Mouse (Mus musculus) fat pad, adult 2 months (tissue): Measurements from ENCODE around the gene Slc7a11.

Source experiments
- DNase-seq: peaks from one replicate; pipeline ENCODE4 v3.0.0-alpha.2; 2011; ENCODE audit warnings: low read depth, low spot score; ENCODE audit errors: extremely low read depth

Gene Slc7a11

GRCm38 (mm10) chr3:50307339-50308327, 135.8 kb downstream of the Slc7a11 start:
- no peak for DNase-seq

GRCm38 (mm10) chr3:50306334-50306733, 137.1 kb downstream of the Slc7a11 start:
- DNase-seq, result no peak

DNA sequence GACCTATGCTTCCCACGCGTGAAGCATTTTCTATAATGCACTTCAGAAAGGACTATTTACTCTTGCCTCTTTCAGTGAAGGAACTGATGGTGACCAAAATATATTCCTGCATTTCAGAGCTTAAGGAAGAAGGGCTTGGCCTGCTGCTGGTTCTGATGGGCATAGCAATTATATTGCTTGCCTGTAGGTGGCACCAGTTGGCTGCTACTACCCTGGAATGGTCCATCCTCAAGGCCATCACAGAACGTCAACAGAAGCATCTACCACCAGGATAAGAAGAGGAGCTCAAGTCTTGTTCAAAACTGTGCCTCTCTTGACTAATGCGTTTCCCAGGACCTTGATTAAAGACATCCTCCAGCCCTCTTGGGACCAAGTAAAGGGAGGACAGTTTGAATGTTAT, 139.3 kb downstream of the Slc7a11 start:
- no peak for DNase-seq

- DNase-seq, result no peak
These were observed 140.8 kb downstream of the Slc7a11 start for GRCm38 (mm10) chr3:50302648-50303047.

DNA sequence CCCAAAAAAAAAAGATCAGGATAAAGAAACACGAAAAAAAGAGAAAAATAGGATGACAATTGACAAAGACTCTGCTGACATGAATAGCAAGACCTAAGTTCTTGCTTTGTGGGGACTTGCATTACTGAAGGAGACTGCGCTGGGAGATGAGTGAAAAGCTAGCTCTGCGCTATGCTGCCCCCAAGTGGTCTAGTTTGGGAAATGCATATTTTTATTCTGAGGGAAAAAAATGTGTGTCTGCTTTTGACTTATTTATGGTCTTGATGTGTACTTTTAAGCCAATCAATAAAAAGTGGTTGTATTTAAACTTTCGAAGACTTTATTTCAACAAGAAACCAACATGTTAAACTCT, 142.5 kb downstream of the Slc7a11 start:
- no peak for DNase-seq

DNA sequence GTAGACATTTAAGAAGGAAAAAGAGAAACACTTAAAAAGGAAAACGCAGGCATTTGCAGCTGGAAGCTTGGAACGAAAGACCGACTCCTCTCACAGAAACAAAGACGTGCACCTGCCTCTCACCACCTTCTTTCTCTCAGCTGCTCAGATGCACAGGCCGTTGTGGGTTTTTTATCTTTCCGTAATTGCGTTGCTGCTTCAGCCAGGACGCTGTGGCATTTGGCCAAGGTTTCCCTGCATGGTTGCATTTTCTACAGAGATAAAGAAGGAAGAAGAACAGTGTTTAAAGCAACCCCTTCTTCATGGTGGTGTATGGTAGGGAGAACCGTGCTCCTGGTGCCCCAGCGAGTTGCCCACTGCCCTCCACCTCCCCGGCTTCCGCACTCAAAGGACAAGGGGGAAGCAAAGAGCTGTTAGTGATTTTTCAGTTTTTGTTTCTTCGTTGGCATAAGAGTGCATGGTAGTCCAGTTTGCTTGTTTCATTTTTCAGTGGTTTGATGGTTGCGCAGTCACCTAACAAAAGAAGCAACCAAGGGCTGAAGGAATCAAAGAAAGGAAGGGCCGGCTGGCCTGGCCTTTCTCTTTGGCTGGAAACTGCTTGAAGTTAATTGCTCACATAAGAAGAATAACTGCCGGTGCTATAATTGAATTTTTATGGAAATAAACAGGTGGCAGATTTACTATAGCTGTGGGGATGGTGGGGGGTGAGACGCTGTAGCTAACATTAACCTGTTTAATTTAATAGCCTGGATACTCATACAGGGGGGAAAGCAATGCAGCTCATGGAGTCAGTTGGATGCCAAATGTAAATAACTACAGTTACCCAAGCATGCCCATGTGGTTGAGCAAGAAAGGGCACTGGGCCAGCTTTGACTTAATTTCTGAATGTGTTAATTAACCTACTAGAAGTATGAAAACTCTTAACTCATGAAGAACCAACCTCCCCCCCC, 143.1 kb downstream of the Slc7a11 start:
- no peak for DNase-seq

DNA sequence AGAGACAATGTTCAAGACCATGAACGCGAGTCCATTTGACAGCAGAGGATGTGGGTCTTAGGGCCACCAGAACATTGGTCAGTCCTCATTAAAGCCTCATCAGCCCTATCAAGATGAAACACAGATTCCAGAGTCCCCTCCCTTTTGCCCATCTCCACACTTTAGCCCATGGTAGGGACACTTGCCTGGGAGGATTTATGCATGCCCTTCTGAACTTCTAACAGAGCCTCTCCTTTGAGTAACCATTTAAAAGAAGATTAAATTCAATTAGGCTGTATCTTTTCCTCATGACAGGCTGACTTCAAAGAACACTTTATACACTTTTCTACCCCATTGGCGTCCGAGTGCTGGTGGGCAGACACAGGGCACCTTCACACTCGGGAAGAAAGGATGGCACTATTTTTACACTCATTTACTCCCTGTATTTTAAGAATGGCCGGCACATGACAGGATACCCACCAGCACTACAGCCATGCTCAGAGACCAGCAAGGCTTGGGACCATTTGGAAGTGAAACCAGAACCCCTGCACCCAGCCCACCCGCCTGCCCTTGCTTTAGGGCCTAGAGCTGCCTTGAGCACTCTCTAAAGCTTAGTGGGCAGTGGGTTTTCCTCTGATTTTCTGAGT, 144.9 kb downstream of the Slc7a11 start:
- DNase-seq, result no peak

DNA sequence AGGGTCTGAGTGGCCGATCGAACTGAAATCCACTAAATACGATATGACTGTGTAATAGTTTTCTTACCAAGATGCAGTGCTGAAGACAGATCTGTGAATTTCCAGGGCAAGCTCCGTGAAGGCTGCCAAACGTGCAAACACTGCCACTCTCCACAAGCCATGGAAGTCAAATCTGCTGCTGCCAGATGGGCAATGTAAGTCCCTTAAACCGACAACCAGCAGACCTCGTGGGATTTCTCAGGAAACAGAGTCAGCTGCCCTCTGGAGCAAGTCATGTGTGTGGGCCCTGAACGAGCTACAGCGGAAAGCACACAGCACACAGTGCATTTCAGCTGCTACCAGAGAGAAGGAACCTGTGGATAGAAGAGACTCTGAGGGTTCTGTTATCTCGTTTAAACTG, 146.5 kb downstream of the Slc7a11 start:
- DNase-seq, result no peak

DNA sequence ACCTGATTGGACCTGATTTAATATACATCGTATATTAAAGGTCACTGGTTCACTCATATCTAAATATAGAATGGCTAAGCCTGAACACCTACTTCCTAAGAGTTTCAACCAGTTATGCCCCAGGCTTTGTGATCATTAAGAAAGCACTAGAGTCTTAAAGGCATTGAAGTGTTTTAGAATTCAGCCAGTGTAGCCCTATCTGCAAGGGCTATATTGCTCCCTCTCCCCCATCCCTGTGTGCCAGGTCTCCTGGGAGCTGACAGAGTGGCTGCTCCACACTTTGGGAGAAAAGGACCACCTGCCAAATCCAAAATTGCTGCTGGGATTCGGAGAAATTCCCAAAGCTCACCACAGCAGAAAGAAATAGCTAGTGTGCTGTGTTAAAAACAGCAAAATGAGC, 168.4 kb downstream of the Slc7a11 start:
- no peak for DNase-seq

DNA sequence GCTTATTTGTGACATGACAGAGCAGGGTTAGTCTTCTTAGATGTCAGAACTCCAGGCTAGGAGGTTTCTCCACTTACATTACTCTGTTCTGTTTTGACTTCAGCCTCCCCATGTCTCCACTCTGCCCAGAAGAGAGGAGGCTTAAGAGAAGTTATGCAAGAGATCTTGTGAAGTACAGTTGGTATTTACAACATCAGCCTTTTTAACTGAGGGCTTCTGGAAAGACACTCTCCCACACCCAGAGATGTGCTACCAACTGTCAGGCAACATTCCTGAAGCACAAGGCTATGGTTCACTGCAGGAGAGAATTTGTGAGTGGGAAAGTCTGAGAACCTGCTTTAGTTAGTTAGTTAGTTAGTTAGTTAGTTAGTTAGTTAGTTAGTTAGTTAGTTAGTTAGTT, 171.2 kb downstream of the Slc7a11 start:
- peak; percentile 31 for DNase-seq

GRCm38 (mm10) chr3:50269680-50270079, 173.7 kb downstream of the Slc7a11 start:
- DNase-seq, result no peak

- DNase-seq, result no peak
These were observed 180.8 kb downstream of the Slc7a11 start for GRCm38 (mm10) chr3:50262547-50263087.

DNA sequence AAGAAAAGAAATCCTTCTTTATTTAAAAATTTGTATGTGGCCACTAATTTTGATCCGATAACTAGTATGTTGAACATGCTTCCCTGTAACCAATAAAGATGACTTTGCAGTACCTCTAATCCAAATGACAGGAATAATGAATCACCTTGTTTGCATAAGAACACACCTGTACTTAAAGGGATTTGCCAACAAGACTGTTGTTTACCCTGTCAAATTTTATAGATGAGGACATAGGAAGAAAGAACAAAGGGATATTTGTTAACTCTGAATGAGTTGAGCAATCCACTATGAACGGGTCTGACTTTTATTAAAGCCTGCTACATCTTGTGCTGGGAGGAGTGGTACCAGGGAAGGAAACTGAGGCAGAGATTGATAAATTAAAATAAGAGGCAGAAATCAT, 181.3 kb downstream of the Slc7a11 start:
- DNase-seq, result peak; percentile 82

DNA sequence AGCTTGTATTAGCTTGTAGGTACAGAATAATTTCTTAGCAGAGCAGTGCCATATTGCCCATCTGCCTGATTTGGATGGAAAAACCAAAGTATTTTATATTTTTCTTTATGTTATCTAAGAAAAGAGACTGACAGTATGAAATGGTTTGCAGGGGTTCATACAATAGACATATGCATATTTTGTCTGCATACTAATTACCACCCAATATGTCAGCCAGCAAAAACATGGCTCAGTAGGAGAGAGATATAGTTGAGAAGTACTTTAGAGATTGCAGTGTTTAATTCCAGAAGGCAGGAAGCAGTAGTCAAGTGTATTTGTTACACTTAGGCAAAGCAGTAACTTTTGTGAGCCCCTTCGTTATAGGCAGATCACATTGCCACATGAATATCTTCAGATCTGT, 182.7 kb downstream of the Slc7a11 start:
- DNase-seq, result no peak

- DNase-seq, result no peak
These were observed 184.6 kb downstream of the Slc7a11 start for GRCm38 (mm10) chr3:50258852-50259251.

GRCm38 (mm10) chr3:50249598-50250300, 193.7 kb downstream of the Slc7a11 start:
- no peak for DNase-seq

GRCm38 (mm10) chr3:50235990-50236389, 207.4 kb downstream of the Slc7a11 start:
- DNase-seq, result no peak

DNA sequence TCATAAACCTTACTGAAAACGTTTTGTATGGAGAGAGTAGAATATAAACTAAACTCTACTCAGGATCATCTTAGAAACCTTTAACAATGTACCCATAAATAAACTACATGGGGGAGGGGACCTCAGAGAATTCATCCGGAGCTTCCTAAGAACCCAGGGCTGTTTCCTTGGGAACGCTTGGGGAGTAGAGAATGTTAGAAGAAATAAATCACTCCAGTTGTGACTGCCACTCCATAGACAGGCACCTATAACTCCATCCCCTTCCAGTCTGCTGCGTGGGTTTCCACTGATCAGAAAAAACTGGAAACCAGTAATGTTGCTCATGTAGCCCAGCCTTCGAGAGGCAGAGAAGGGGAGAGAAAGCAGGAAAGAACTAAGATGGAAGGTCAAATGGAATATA, 210.3 kb downstream of the Slc7a11 start:
- DNase-seq, result no peak

- no peak for DNase-seq
These were observed 218.9 kb downstream of the Slc7a11 start for GRCm38 (mm10) chr3:50224390-50225114.

- DNase-seq, result no peak
These were observed 223.0 kb downstream of the Slc7a11 start for GRCm38 (mm10) chr3:50220454-50220853.
